Mouse (Mus musculus): ENCODE data around the gene Oas1g.

GRCm38 (mm10) chr5:120892243-120892660 lies 4.8 kb upstream of the Oas1g start:
- TF ChIP-seq POLR2A (IDR thresholded peaks at IDR 0.05; ENCODE audit: low read depth, low read length) (no peak), CTCF (IDR thresholded peaks at IDR 0.05; ENCODE audit: extremely low read depth, insufficient read depth, insufficient read length, insufficient replicate concordance) (no peak)

Measured in spleen, adult 2 months (tissue).